In genomic region chr7:143357109-143357508, GRCm38 (mm10) we compare ENCODE assay signal across 27 mouse cellular contexts.
DNase-seq lines count a peak whose midpoint lies in the region; ATAC-seq lines count a peak whose summit lies in the region.
"Had no signal": no experiment of that assay in that cellular context is flagged by ENCODE, and none has a peak within 500 bp of the region (broad histone marks: within the 10 kb centered on the region; RNA-seq: fewer than 3 reads in every experiment).

No protein-coding gene starts in this region.

- H3K4me3 ChIP-seq in heart, embryonic 10.5 days: no peak overlapping the region
- H3K4me3 ChIP-seq in heart, embryonic 16.5 days (ENCODE audit: low read length): no peak overlapping the region
- H3K4me3 ChIP-seq: embryonic facial prominence, embryonic 12.5 days; forebrain, embryonic 12.5 days; gastrocnemius, adult 2 months; hindbrain, embryonic 10.5 days; kidney, embryonic 15.5 days; liver, embryonic 13.5 days; lung, embryonic 15.5 days; megakaryocyte, embryonic 14.5 days; midbrain, embryonic 13.5 days; stomach, embryonic 15.5 days had no signal

- H3K36me3 ChIP-seq in heart, embryonic 10.5 days: no peaks in the 10 kb centered on the region
- no peaks in the 10 kb centered on the region for H3K36me3 ChIP-seq in heart, embryonic 16.5 days (ENCODE audit: control insufficient read depth, insufficient read depth)
- H3K36me3 ChIP-seq: embryonic facial prominence, embryonic 12.5 days; forebrain, embryonic 12.5 days; G1E; hindbrain, embryonic 10.5 days; kidney, embryonic 15.5 days; liver, embryonic 13.5 days; lung, embryonic 15.5 days; midbrain, embryonic 13.5 days; stomach, embryonic 15.5 days had no signal

- no peaks in the 10 kb centered on the region for H3K9me3 ChIP-seq in heart, embryonic 10.5 days
- no peaks in the 10 kb centered on the region for H3K9me3 ChIP-seq in heart, embryonic 16.5 days (replicated peaks; ENCODE audit: control insufficient read depth, low read length)
- H3K9me3 ChIP-seq: embryonic facial prominence, embryonic 12.5 days; forebrain, embryonic 12.5 days; G1E; hindbrain, embryonic 10.5 days; kidney, embryonic 15.5 days; liver, embryonic 13.5 days; lung, embryonic 15.5 days; megakaryocyte, embryonic 14.5 days; midbrain, embryonic 13.5 days; stomach, embryonic 15.5 days had no signal

- intact Hi-C loops in heart, postnatal 10 days (cut with DNase I): no loop called here
- intact Hi-C loops in heart, postnatal 25 days (cut with DNase I): no loop called here

- H3K4me2 ChIP-seq in heart, embryonic 16.5 days (ENCODE audit: low read depth, low read length): no peak overlapping the region
- H3K4me2 ChIP-seq: embryonic facial prominence, embryonic 12.5 days; forebrain, embryonic 12.5 days; kidney, embryonic 15.5 days; liver, embryonic 13.5 days; lung, embryonic 15.5 days; midbrain, embryonic 13.5 days; stomach, embryonic 15.5 days had no signal

- WGBS in heart, embryonic 10.5 days: 39% methylated on average over 1 of the region's 1 CpGs
- WGBS in heart, embryonic 16.5 days: 52% methylated on average over 1 of the region's 1 CpGs

- H3K9ac ChIP-seq in heart, embryonic 16.5 days (ENCODE audit: low read length): no peak overlapping the region; the same call in 1 of the 2 replicates
- H3K9ac ChIP-seq: embryonic facial prominence, embryonic 12.5 days; forebrain, embryonic 12.5 days; kidney, embryonic 15.5 days; liver, embryonic 13.5 days; lung, embryonic 15.5 days; midbrain, embryonic 13.5 days; stomach, embryonic 15.5 days had no signal

- DNase-seq in heart, embryonic 10.5 days (ENCODE audit: low spot score): no peak
- no peak for DNase-seq in heart, postnatal 10 days
- DNase-seq in heart, postnatal 25 days (ENCODE audit: low spot score): no peak
- peak; percentile 84 for DNase-seq in 3T3-L1 (ENCODE audit: low read depth, low spot score)
- DNase-seq in lung, postnatal 36 days: peak; percentile 63
- no peak for DNase-seq in embryo, embryonic 11 days
- DNase-seq: adrenal gland, adult 8-10 months; cerebellum, adult 11-12 months; cerebellum, postnatal 10 days; gastrocnemius, adult 2 months; kidney, postnatal 36 days; liver, embryonic 13.5 days; thymus, adult 18-20 months; thymus, postnatal 36 days had no signal

- H3K27me3 ChIP-seq in heart, embryonic 10.5 days (ENCODE audit: insufficient read depth, poor library complexity, severe bottlenecking): no peaks in the 10 kb centered on the region
- H3K27me3 ChIP-seq in heart, embryonic 16.5 days (ENCODE audit: control insufficient read depth, insufficient read depth, low read length): no peaks in the 10 kb centered on the region; the same call in 1 of the 2 replicates
- H3K27me3 ChIP-seq: embryonic facial prominence, embryonic 12.5 days; kidney, embryonic 15.5 days; liver, embryonic 13.5 days; lung, embryonic 15.5 days; midbrain, embryonic 13.5 days; stomach, embryonic 15.5 days had no signal

- peaks cover 54% of the 10 kb centered on the region for H3K4me1 ChIP-seq in heart, embryonic 10.5 days
- peaks cover 35% of the 10 kb centered on the region for H3K4me1 ChIP-seq in heart, embryonic 16.5 days (ENCODE audit: control insufficient read depth, insufficient read depth, low read length)
- H3K4me1 ChIP-seq: embryonic facial prominence, embryonic 12.5 days; forebrain, embryonic 12.5 days; hindbrain, embryonic 10.5 days; megakaryocyte, embryonic 14.5 days; midbrain, embryonic 13.5 days had no signal

- no peak for ATAC-seq in heart, embryonic 16.5 days (replicated peaks; ENCODE audit: extremely low read depth, insufficient read depth, low FRiP score)
- ATAC-seq: activated CD4-positive, CD25-positive, alpha-beta regulatory T cell, adult 4 months; hindbrain, embryonic 16.5 days; intestine, embryonic 16.5 days; midbrain, embryonic 13.5 days had no signal

- H3K27ac ChIP-seq in heart, embryonic 10.5 days: peak overlapping the region; percentile 84
- H3K27ac ChIP-seq in heart, embryonic 16.5 days (ENCODE audit: low read length): peak overlapping the region; percentile 52
- H3K27ac ChIP-seq: embryonic facial prominence, embryonic 12.5 days; forebrain, embryonic 12.5 days; kidney, embryonic 15.5 days; liver, embryonic 13.5 days; lung, embryonic 15.5 days; midbrain, embryonic 13.5 days had no signal

Comparison
In these comparisons a context has a peak if more than half of its experiments do, and no peak if none do; other contexts are left out.
1. DNase-seq: peak in 3T3-L1 (single experiment) and lung, postnatal 36 days (single experiment); none in heart, embryonic 10.5 days (single experiment), heart, postnatal 10 days (0 of 2), heart, postnatal 25 days (single experiment) and embryo, embryonic 11 days (single experiment).